Mouse (Mus musculus) ES-E14 (cell line): Measurements from ENCODE around the gene Epb41l2. TPM values are rescaled to one million over a fixed set of nuclear protein-coding genes. Genes with fewer than 3 reads are reported as not detected.

ENCODE experiments used
- DNase-seq: peaks from one replicate; pipeline ENCODE4 v3.0.0-alpha.2; 2013; ENCODE audit warnings: low read depth, low spot score
- H3K27ac ChIP-seq: 2 replicates; pipeline ENCODE4 v1.5.1; 2012; ENCODE audit warnings: low read depth, mild to moderate bottlenecking, low read length, moderate library complexity, mixed read lengths; ENCODE audit not compliant: poor library complexity, insufficient read depth, severe bottlenecking
- H3K36me3 ChIP-seq: 2 replicates; pipeline ENCODE4 v1.6.1; 2012; ENCODE audit warnings: mild to moderate bottlenecking, low read length, moderate library complexity, mixed read lengths; ENCODE audit not compliant: control insufficient read depth, poor library complexity, insufficient read depth, severe bottlenecking
- H3K4me1 ChIP-seq, 2 experiments: fragments of 150-350 bp in 1 of 2; sonication (generic) in 1 of 2; 2 replicates each; pipeline ENCODE4 v1.6.1; 2012; ENCODE audit warnings: low read length in 2 of 2, mild to moderate bottlenecking in 1 of 2, mixed read lengths in 1 of 2; ENCODE audit not compliant: control insufficient read depth in 2 of 2, insufficient read depth in 2 of 2, poor library complexity in 1 of 2
- H3K4me3 ChIP-seq, 2 experiments: fragments of 150-350 bp in 1 of 2; sonication (generic) in 1 of 2; 2 replicates each; pipeline ENCODE4 v1.5.1; 2012; ENCODE audit warnings: low read length in 2 of 2, low read depth in 1 of 2, mild to moderate bottlenecking in 1 of 2, mixed read lengths in 1 of 2; ENCODE audit not compliant: insufficient read depth in 1 of 2, poor library complexity in 1 of 2, severe bottlenecking in 1 of 2
- H3K9ac ChIP-seq: 2 replicates; pipeline ENCODE4 v1.6.1; 2012; ENCODE audit warnings: low read depth, mild to moderate bottlenecking, low read length, mixed read lengths; ENCODE audit not compliant: poor library complexity, insufficient read depth, severe bottlenecking
- H3K9me3 ChIP-seq: fragments of 150-350 bp; sonication (generic); 2 replicates; pipeline ENCODE4 v1.6.1; 2012; ENCODE audit warnings: low read depth, mild to moderate bottlenecking, low read length; ENCODE audit not compliant: control insufficient read depth, insufficient read depth
- CHD2 ChIP-seq: IDR thresholded peaks from 2 replicates; pipeline ENCODE4 v1.6.1; 2014; ENCODE audit warnings: mild to moderate bottlenecking, low read depth, low read length, inconsistent platforms
- HCFC1 ChIP-seq: IDR thresholded peaks from 2 replicates; pipeline ENCODE4 v1.6.1; 2012; ENCODE audit warnings: low read length, inconsistent platforms, borderline replicate concordance; ENCODE audit not compliant: insufficient read depth
- MAFK ChIP-seq: IDR thresholded peaks from 2 replicates; pipeline ENCODE4 v1.6.1; 2014; ENCODE audit warnings: mild to moderate bottlenecking, low read depth, low read length, inconsistent platforms; ENCODE audit not compliant: insufficient read depth
- ZC3H11A ChIP-seq: IDR thresholded peaks from 2 replicates; pipeline ENCODE4 v1.6.1; 2012; ENCODE audit warnings: low read depth, mild to moderate bottlenecking, inconsistent platforms, low read length, borderline replicate concordance
- ZNF384 ChIP-seq: IDR thresholded peaks from 2 replicates; pipeline ENCODE4 v1.6.1; 2012; ENCODE audit warnings: low read depth, low read length, inconsistent platforms
- in situ Hi-C, 2 experiments: fragments of 600-800 bp; cut with MboI; formaldehyde crosslinking; loops; one replicate each; pipeline ENCODE4 v1.15.1; 2025; ENCODE audit warnings: low sequenced_read_pairs in 2 of 2, inconsistent platforms in 1 of 2; ENCODE audit not compliant: unreplicated experiment in 2 of 2
- total RNA-seq: library from RNA; depleted of rRNA; stranded (reverse); fragments of 300-350 nt; gene quantifications from 2 replicates; pipeline ENCODE4 v1.2.3, GENCODE M21; 2012

Epb41l2 gene
- total RNA-seq, 1 experiment, result 72.5 TPM

- Histone ChIP-seq H3K9me3 (no peaks in the 10 kb centered on the region), H3K27ac (no peak overlapping the region; the same call in 1 of the 2 replicates), H3K4me3 (no peak overlapping the region), H3K4me1 (peaks cover 8 to 9% of the 10 kb centered on the region in 2 experiments; a peak in 3 of 4 replicates), H3K36me3 (no peaks in the 10 kb centered on the region; the same call in 1 of the 2 replicates), H3K9ac (no peak overlapping the region)
- in situ Hi-C loops, result no loop called here
- DNase-seq, result no peak
- TF ChIP-seq MAFK (no peak), ZNF384 (no peak), CHD2 (no peak)
Observed at GRCm38 (mm10) chr10:25372510-25373148, 13.0 kb downstream of the Epb41l2 start.

- Histone ChIP-seq H3K9ac (no peak overlapping the region), H3K36me3 (no peaks in the 10 kb centered on the region; the same call in 1 of the 2 replicates), H3K4me1 (peaks cover 9 to 10% of the 10 kb centered on the region in 2 experiments; a peak in 3 of 4 replicates), H3K4me3 (no peak overlapping the region), H3K27ac (no peak overlapping the region), H3K9me3 (no peaks in the 10 kb centered on the region)
- no peak for TF ChIP-seq CHD2
- no peak for TF ChIP-seq ZC3H11A
- no peak for TF ChIP-seq ZNF384
- TF ChIP-seq MAFK, result no peak
- no peak for TF ChIP-seq HCFC1
- in situ Hi-C loops, result no loop called here
- no peak for DNase-seq
Observed at GRCm38 (mm10) chr10:25375036-25375435, 15.4 kb downstream of the Epb41l2 start.

GRCm38 (mm10) chr10:25380746-25381481 is 21.3 kb downstream of the Epb41l2 start:
- Histone ChIP-seq H3K9ac (no peak overlapping the region), H3K4me3 (no peak overlapping the region), H3K4me1 (peaks cover 7 to 15% of the 10 kb centered on the region in 2 experiments), H3K9me3 (no peaks in the 10 kb centered on the region), H3K36me3 (no peaks in the 10 kb centered on the region; the same call in 1 of the 2 replicates), H3K27ac (no peak overlapping the region)
- no peak for TF ChIP-seq HCFC1
- no peak for TF ChIP-seq CHD2
- no peak for TF ChIP-seq ZC3H11A
- TF ChIP-seq MAFK, result no peak
- TF ChIP-seq ZNF384, result no peak
- in situ Hi-C loops, result no loop called here
- DNase-seq, result no peak

DNA sequence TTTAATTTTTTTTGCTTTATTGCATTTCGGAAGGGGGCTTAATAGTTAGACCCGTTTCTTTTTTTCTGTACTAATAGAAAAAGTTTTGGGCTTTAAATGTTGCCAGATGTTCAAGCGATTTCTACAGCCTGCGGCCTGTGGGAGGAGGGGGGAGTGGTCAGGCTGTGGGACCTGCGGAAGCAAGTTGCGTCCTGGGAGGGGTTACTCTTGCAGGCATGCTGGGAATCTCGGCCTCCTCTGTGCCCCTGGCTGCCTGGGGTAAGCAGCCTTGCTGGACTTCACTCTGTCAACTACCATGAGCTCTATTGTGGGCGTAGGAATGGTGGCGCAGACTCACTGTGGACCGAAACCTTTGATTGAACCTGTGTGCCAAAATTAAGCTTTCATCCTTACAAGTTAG is 22.4 kb downstream of the Epb41l2 start:
- no peaks in the 10 kb centered on the region; the same call in 1 of the 2 replicates for H3K36me3 ChIP-seq
- peak overlapping the region; percentile 86; the same call in 1 of the 2 replicates for H3K27ac ChIP-seq
- peak overlapping the region; percentile 24 for H3K9ac ChIP-seq
- no peaks in the 10 kb centered on the region for H3K9me3 ChIP-seq
- DNase-seq, result no peak
- peak overlapping the region; percentile 64 to 69 for H3K4me3 ChIP-seq
- H3K4me1 ChIP-seq, result peaks cover 7 to 20% of the 10 kb centered on the region in 2 experiments
- TF ChIP-seq ZC3H11A (no peak), CHD2 (no peak), HCFC1 (no peak), ZNF384 (no peak), MAFK (no peak)
- in situ Hi-C loops, result no loop called here
